Mouse (Mus musculus): ENCODE data around the gene Sema7a. TPM values are rescaled to one million over a fixed set of nuclear protein-coding genes. Genes with fewer than 3 reads are reported as not detected.

Gene Sema7a
- polyA plus RNA-seq, 1 experiment from 2014 or later = 0.19 TPM

GRCm38 (mm10) chr9:57968783-57969542 is 29.1 kb downstream of the Sema7a start:
- no peaks in the 10 kb centered on the region for H3K27me3 ChIP-seq (replicated peaks; ENCODE audit: control insufficient read depth, insufficient read depth, low read length)
- WGBS = 79% methylated on average over 8 of the region's 8 CpGs
- H3K9me3 ChIP-seq (ENCODE audit: control insufficient read depth, low read length) = no peaks in the 10 kb centered on the region

GRCm38 (mm10) chr9:57969736-57970495 is 30.0 kb downstream of the Sema7a start:
- DNase-seq (ENCODE audit: low spot score) = no peak
- Histone ChIP-seq H3K9me3 (ENCODE audit: control insufficient read depth, low read length) (no peaks in the 10 kb centered on the region), H3K36me3 (ENCODE audit: control insufficient read depth, insufficient read depth, low read length) (no peaks in the 10 kb centered on the region), H3K4me3 (ENCODE audit: low read depth, low read length) (no peak overlapping the region), H3K4me2 (no peak overlapping the region), H3K27me3 (replicated peaks; ENCODE audit: control insufficient read depth, insufficient read depth, low read length) (no peaks in the 10 kb centered on the region), H3K27ac (ENCODE audit: low read depth, low read length) (no peak overlapping the region), H3K4me1 (replicated peaks; ENCODE audit: control insufficient read depth, insufficient read depth, low read length) (peaks cover 7% of the 10 kb centered on the region; the same call in 1 of the 2 replicates), H3K9ac (ENCODE audit: low read depth, low read length) (no peak overlapping the region)
- ATAC-seq (replicated peaks; ENCODE audit: low FRiP score) = no peak
- WGBS = 74% methylated on average over 11 of the region's 11 CpGs

More at GRCm38 (mm10) chr9:57968783-57969542, 29.1 kb downstream of the Sema7a start:
- H3K4me2 ChIP-seq = no peak overlapping the region
- no peaks in the 10 kb centered on the region for H3K36me3 ChIP-seq (ENCODE audit: control insufficient read depth, insufficient read depth, low read length)
- ATAC-seq (replicated peaks; ENCODE audit: low FRiP score) = no peak
- no peak overlapping the region for H3K9ac ChIP-seq (ENCODE audit: low read depth, low read length)
- H3K27ac ChIP-seq (ENCODE audit: low read depth, low read length) = no peak overlapping the region
- DNase-seq (ENCODE audit: low spot score) = no peak
- peaks cover 7% of the 10 kb centered on the region; the same call in 1 of the 2 replicates for H3K4me1 ChIP-seq (replicated peaks; ENCODE audit: control insufficient read depth, insufficient read depth, low read length)
- no peak overlapping the region for H3K4me3 ChIP-seq (ENCODE audit: low read depth, low read length)

GRCm38 (mm10) chr9:57971413-57971812 is 31.5 kb downstream of the Sema7a start:
- ATAC-seq (replicated peaks; ENCODE audit: low FRiP score) (no peak), DNase-seq (ENCODE audit: low spot score) (no peak)
- no peak overlapping the region for H3K4me3 ChIP-seq (ENCODE audit: low read depth, low read length)
- no peak overlapping the region for H3K27ac ChIP-seq (ENCODE audit: low read depth, low read length)
- H3K4me2 ChIP-seq = no peak overlapping the region
- WGBS = 87% methylated on average over 5 of the region's 5 CpGs
- no peaks in the 10 kb centered on the region for H3K36me3 ChIP-seq (ENCODE audit: control insufficient read depth, insufficient read depth, low read length)
- no peaks in the 10 kb centered on the region for H3K9me3 ChIP-seq (ENCODE audit: control insufficient read depth, low read length)
- no peaks in the 10 kb centered on the region for H3K27me3 ChIP-seq (replicated peaks; ENCODE audit: control insufficient read depth, insufficient read depth, low read length)
- H3K4me1 ChIP-seq (replicated peaks; ENCODE audit: control insufficient read depth, insufficient read depth, low read length) = peaks cover 7% of the 10 kb centered on the region; the same call in 1 of the 2 replicates
- no peak overlapping the region for H3K9ac ChIP-seq (ENCODE audit: low read depth, low read length)

- no peak for ATAC-seq (replicated peaks; ENCODE audit: low FRiP score)
- H3K27ac ChIP-seq (ENCODE audit: low read depth, low read length) = no peak overlapping the region
- H3K9ac ChIP-seq (ENCODE audit: low read depth, low read length) = no peak overlapping the region
- no peak overlapping the region for H3K4me2 ChIP-seq
- H3K27me3 ChIP-seq (replicated peaks; ENCODE audit: control insufficient read depth, insufficient read depth, low read length) = no peaks in the 10 kb centered on the region
- no peaks in the 10 kb centered on the region for H3K36me3 ChIP-seq (ENCODE audit: control insufficient read depth, insufficient read depth, low read length)
- H3K4me3 ChIP-seq (ENCODE audit: low read depth, low read length) = no peak overlapping the region
- H3K4me1 ChIP-seq (replicated peaks; ENCODE audit: control insufficient read depth, insufficient read depth, low read length) = peaks cover 7% of the 10 kb centered on the region; the same call in 1 of the 2 replicates
- no peaks in the 10 kb centered on the region for H3K9me3 ChIP-seq (ENCODE audit: control insufficient read depth, low read length)
- no peak for DNase-seq (ENCODE audit: low spot score)
- 62% methylated on average over 9 of the region's 9 CpGs for WGBS
These were observed 32.3 kb downstream of the Sema7a start for GRCm38 (mm10) chr9:57972141-57972591.

- Histone ChIP-seq H3K4me2 (no peak overlapping the region), H3K27me3 (replicated peaks; ENCODE audit: control insufficient read depth, insufficient read depth, low read length) (no peaks in the 10 kb centered on the region), H3K9me3 (ENCODE audit: control insufficient read depth, low read length) (no peaks in the 10 kb centered on the region), H3K4me1 (replicated peaks; ENCODE audit: control insufficient read depth, insufficient read depth, low read length) (peaks cover 7% of the 10 kb centered on the region; the same call in 1 of the 2 replicates), H3K9ac (ENCODE audit: low read depth, low read length) (no peak overlapping the region), H3K36me3 (ENCODE audit: control insufficient read depth, insufficient read depth, low read length) (no peaks in the 10 kb centered on the region), H3K27ac (ENCODE audit: low read depth, low read length) (no peak overlapping the region), H3K4me3 (ENCODE audit: low read depth, low read length) (no peak overlapping the region)
- WGBS = 56% methylated on average over 9 of the region's 9 CpGs
- ATAC-seq (replicated peaks; ENCODE audit: low FRiP score) (no peak), DNase-seq (ENCODE audit: low spot score) (no peak)
These were observed 33.0 kb downstream of the Sema7a start for GRCm38 (mm10) chr9:57972776-57973439.

GRCm38 (mm10) chr9:57973440-57974066 is 33.6 kb downstream of the Sema7a start:
- Histone ChIP-seq H3K36me3 (ENCODE audit: control insufficient read depth, insufficient read depth, low read length) (no peaks in the 10 kb centered on the region), H3K27ac (ENCODE audit: low read depth, low read length) (no peak overlapping the region), H3K4me3 (ENCODE audit: low read depth, low read length) (no peak overlapping the region), H3K9me3 (ENCODE audit: control insufficient read depth, low read length) (no peaks in the 10 kb centered on the region), H3K27me3 (replicated peaks; ENCODE audit: control insufficient read depth, insufficient read depth, low read length) (no peaks in the 10 kb centered on the region), H3K4me2 (no peak overlapping the region), H3K4me1 (replicated peaks; ENCODE audit: control insufficient read depth, insufficient read depth, low read length) (peaks cover 7% of the 10 kb centered on the region; the same call in 1 of the 2 replicates), H3K9ac (ENCODE audit: low read depth, low read length) (no peak overlapping the region)
- 68% methylated on average over 6 of the region's 6 CpGs for WGBS
- ATAC-seq (replicated peaks; ENCODE audit: low FRiP score) = no peak
- no peak for DNase-seq (ENCODE audit: low spot score)

- DNase-seq (ENCODE audit: low spot score) (no peak), ATAC-seq (replicated peaks; ENCODE audit: low FRiP score) (no peak)
- H3K27ac ChIP-seq (ENCODE audit: low read depth, low read length) = no peak overlapping the region
- no peaks in the 10 kb centered on the region for H3K27me3 ChIP-seq (replicated peaks; ENCODE audit: control insufficient read depth, insufficient read depth, low read length)
- no peak overlapping the region for H3K4me3 ChIP-seq (ENCODE audit: low read depth, low read length)
- no peaks in the 10 kb centered on the region for H3K36me3 ChIP-seq (ENCODE audit: control insufficient read depth, insufficient read depth, low read length)
- peaks cover 7% of the 10 kb centered on the region; the same call in 1 of the 2 replicates for H3K4me1 ChIP-seq (replicated peaks; ENCODE audit: control insufficient read depth, insufficient read depth, low read length)
- no peak overlapping the region for H3K4me2 ChIP-seq
- WGBS = 67% methylated on average over 5 of the region's 5 CpGs
- no peaks in the 10 kb centered on the region for H3K9me3 ChIP-seq (ENCODE audit: control insufficient read depth, low read length)
- H3K9ac ChIP-seq (ENCODE audit: low read depth, low read length) = no peak overlapping the region
These were observed 34.3 kb downstream of the Sema7a start for GRCm38 (mm10) chr9:57974221-57974620.

- Histone ChIP-seq H3K27me3 (replicated peaks; ENCODE audit: control insufficient read depth, insufficient read depth, low read length) (no peaks in the 10 kb centered on the region), H3K9me3 (ENCODE audit: control insufficient read depth, low read length) (no peaks in the 10 kb centered on the region), H3K36me3 (ENCODE audit: control insufficient read depth, insufficient read depth, low read length) (no peaks in the 10 kb centered on the region), H3K4me2 (no peak overlapping the region), H3K9ac (ENCODE audit: low read depth, low read length) (no peak overlapping the region), H3K4me3 (ENCODE audit: low read depth, low read length) (no peak overlapping the region), H3K4me1 (replicated peaks; ENCODE audit: control insufficient read depth, insufficient read depth, low read length) (peaks cover 7% of the 10 kb centered on the region; the same call in 1 of the 2 replicates), H3K27ac (ENCODE audit: low read depth, low read length) (no peak overlapping the region)
- WGBS = 62% methylated on average over 5 of the region's 5 CpGs
- DNase-seq (ENCODE audit: low spot score) (no peak), ATAC-seq (replicated peaks; ENCODE audit: low FRiP score) (no peak)
These were observed 35.4 kb downstream of the Sema7a start for GRCm38 (mm10) chr9:57975200-57975821.

Measured in liver, embryonic 11.5 days (tissue).